In genomic region chr6:94584147-94584695, GRCm38 (mm10) we compare ENCODE assay signal across 24 mouse cellular contexts.
DNase-seq lines count a peak whose midpoint lies in the region; ATAC-seq and TF ChIP-seq lines count a peak whose summit lies in the region.
"Had no signal": no experiment of that assay in that cellular context is flagged by ENCODE, and none has a peak within 500 bp of the region (broad histone marks: within the 10 kb centered on the region; RNA-seq: fewer than 3 reads in every experiment).

No protein-coding gene starts in this region.

- peak; percentile 22; the same call in 1 of the 2 replicates for TF ChIP-seq POLR2A in cortical plate, adult 2 months (IDR thresholded peaks at IDR 0.05; ENCODE audit: extremely low read depth, insufficient read depth, low read length)

- 91% methylated on average over 9 of the region's 9 CpGs for WGBS in stomach, postnatal 0 days

- no peaks in the 10 kb centered on the region for H3K36me3 ChIP-seq in stomach, postnatal 0 days (ENCODE audit: control insufficient read depth, insufficient read depth, low read length)
- H3K36me3 ChIP-seq: embryonic facial prominence, embryonic 12.5 days; hindbrain, embryonic 15.5 days; midbrain, embryonic 13.5 days had no signal

- peak; percentile 64 to 69 for DNase-seq in frontal cortex, postnatal 36 days (ENCODE audit: low spot score in 2 of 2)
- DNase-seq in frontal cortex, postnatal 14 days (ENCODE audit: low spot score in 2 of 2) = no peak
- DNase-seq in left cerebral cortex, adult 2 months (ENCODE audit: extremely low spot score in 1 of 2, low spot score in 2 of 2) = peak; percentile 46 to 47
- DNase-seq in left cerebral cortex, postnatal 4 days = no peak
- DNase-seq in left cerebral cortex, adult 9 months (ENCODE audit: low spot score in 2 of 2) = peak; percentile 58 to 66
- DNase-seq in urinary bladder, postnatal 36 days (ENCODE audit: low spot score in 2 of 2) = no peak
- no peak for DNase-seq in stomach, postnatal 0 days (ENCODE audit: low spot score)
- DNase-seq: adrenal gland, adult 2 months; cerebellum, adult 11-12 months; gastrocnemius, postnatal 25 days; heart, postnatal 14 days; kidney, adult 18-20 months; kidney, postnatal 10 days; lung, adult 2 months; thymus, adult 18-20 months had no signal

- no peak for ATAC-seq in stomach, postnatal 0 days (ENCODE audit: low FRiP score, low TSS enrichment)
- ATAC-seq: forebrain, embryonic 16.5 days; midbrain, embryonic 13.5 days had no signal

- H3K27me3 ChIP-seq in stomach, postnatal 0 days (ENCODE audit: control insufficient read depth, insufficient read depth, low read length) = no peaks in the 10 kb centered on the region
- H3K27me3 ChIP-seq: embryonic facial prominence, embryonic 12.5 days; hindbrain, embryonic 15.5 days; midbrain, embryonic 13.5 days had no signal

- H3K4me1 ChIP-seq in cortical plate, adult 2 months (ENCODE audit: control insufficient read depth, insufficient read depth, low read length) = peaks cover 2% of the 10 kb centered on the region; the same call in 1 of the 2 replicates
- no peaks in the 10 kb centered on the region for H3K4me1 ChIP-seq in stomach, postnatal 0 days (replicated peaks; ENCODE audit: control insufficient read depth, insufficient read depth)
- H3K4me1 ChIP-seq: embryonic facial prominence, embryonic 12.5 days; hindbrain, embryonic 15.5 days; midbrain, embryonic 13.5 days had no signal

- intact Hi-C loops in left cerebral cortex, adult 2 months (cut with DNase I) = no loop called here
- intact Hi-C loops in left cerebral cortex, postnatal 4 days (cut with DNase I) = no loop called here

- peak overlapping the region; percentile 68 for H3K27ac ChIP-seq in left cerebral cortex, adult 2 months
- H3K27ac ChIP-seq in cortical plate, adult 2 months (ENCODE audit: insufficient read depth, low read length) = 0 out of 2 replicates have a peak overlapping the region, but pooled peaks have one; percentile 57
- no peak overlapping the region for H3K27ac ChIP-seq in stomach, postnatal 0 days (replicated peaks)
- H3K27ac ChIP-seq: embryonic facial prominence, embryonic 12.5 days; hindbrain, embryonic 15.5 days; macrophage; midbrain, embryonic 13.5 days had no signal

- TF ChIP-seq EP300 in stomach, postnatal 0 days (optimal IDR thresholded peaks at IDR 0.05) = no peak

- no peak for TF ChIP-seq CTCF in left cerebral cortex, adult 2 months (IDR thresholded peaks at IDR 0.05)
- TF ChIP-seq CTCF in cortical plate, adult 2 months (IDR thresholded peaks at IDR 0.05; ENCODE audit: extremely low read depth, insufficient read depth, low read length) = no peak
- TF ChIP-seq CTCF in stomach, postnatal 0 days (IDR thresholded peaks at IDR 0.05; ENCODE audit: low read depth) = no peak

- no peaks in the 10 kb centered on the region for H3K9me3 ChIP-seq in stomach, postnatal 0 days (ENCODE audit: control insufficient read depth, low read length)
- H3K9me3 ChIP-seq: embryonic facial prominence, embryonic 12.5 days; hindbrain, embryonic 15.5 days; midbrain, embryonic 13.5 days had no signal

- no peak overlapping the region for H3K9ac ChIP-seq in stomach, postnatal 0 days (ENCODE audit: low read length)
- H3K9ac ChIP-seq: embryonic facial prominence, embryonic 12.5 days; hindbrain, embryonic 15.5 days; midbrain, embryonic 13.5 days had no signal

- no peak overlapping the region for H3K4me3 ChIP-seq in left cerebral cortex, adult 2 months
- no peak overlapping the region for H3K4me3 ChIP-seq in cortical plate, adult 2 months (ENCODE audit: insufficient read depth, low read length)
- H3K4me3 ChIP-seq in stomach, postnatal 0 days (ENCODE audit: low read depth, low read length) = no peak overlapping the region
- H3K4me3 ChIP-seq: embryonic facial prominence, embryonic 12.5 days; hindbrain, embryonic 15.5 days; midbrain, embryonic 13.5 days; myocyte had no signal

- H3K4me2 ChIP-seq in stomach, postnatal 0 days (replicated peaks; ENCODE audit: low read depth) = no peak overlapping the region
- H3K4me2 ChIP-seq: embryonic facial prominence, embryonic 12.5 days; heart, embryonic 11.5 days; hindbrain, embryonic 15.5 days; liver, embryonic 11.5 days; midbrain, embryonic 13.5 days had no signal

Comparison
In these comparisons a context has a peak if more than half of its experiments do, and no peak if none do; other contexts are left out.
1. DNase-seq: peak in frontal cortex, postnatal 36 days (2 of 2), left cerebral cortex, adult 2 months (2 of 2) and left cerebral cortex, adult 9 months (2 of 2); none in frontal cortex, postnatal 14 days (0 of 2), left cerebral cortex, postnatal 4 days (single experiment), urinary bladder, postnatal 36 days (0 of 2) and stomach, postnatal 0 days (single experiment).